Mouse (Mus musculus): ENCODE results near the gene Ghrh.
A peak's percentile ranks its signal among the peaks of the same experiment; 100 is the strongest.

Gene Ghrh

GRCm38 (mm10) chr2:157343337-157343736, 4.0 kb downstream of the Ghrh start:
- no peak for DNase-seq

- DNase-seq, result no peak
These were observed 4.9 kb downstream of the Ghrh start for GRCm38 (mm10) chr2:157342328-157342926.

GRCm38 (mm10) chr2:157341554-157342270, 5.6 kb downstream of the Ghrh start:
- DNase-seq, result peak; percentile 76

- DNase-seq, result peak; percentile 73
These were observed 7.0 kb downstream of the Ghrh start for GRCm38 (mm10) chr2:157340221-157340741.

GRCm38 (mm10) chr2:157339532-157339931, 7.8 kb downstream of the Ghrh start:
- DNase-seq, result no peak

GRCm38 (mm10) chr2:157338663-157339062, 8.6 kb downstream of the Ghrh start:
- DNase-seq, result peak; percentile 85

- DNase-seq, result no peak
These were observed 15.2 kb downstream of the Ghrh start for GRCm38 (mm10) chr2:157332059-157332458.

- DNase-seq, result no peak
These were observed 18.7 kb downstream of the Ghrh start for GRCm38 (mm10) chr2:157328570-157328969.

GRCm38 (mm10) chr2:157328106-157328505, 19.2 kb downstream of the Ghrh start:
- no peak for DNase-seq

GRCm38 (mm10) chr2:157325238-157325637, 22.1 kb downstream of the Ghrh start:
- no peak for DNase-seq

GRCm38 (mm10) chr2:157322029-157322766, 25.1 kb downstream of the Ghrh start:
- DNase-seq, result no peak

GRCm38 (mm10) chr2:157320886-157321285, 26.4 kb downstream of the Ghrh start:
- no peak for DNase-seq

GRCm38 (mm10) chr2:157320135-157320534, 27.2 kb downstream of the Ghrh start:
- DNase-seq, result no peak

GRCm38 (mm10) chr2:157317220-157317619, 30.1 kb downstream of the Ghrh start:
- DNase-seq, result peak; percentile 55

- DNase-seq, result no peak
These were observed 30.9 kb downstream of the Ghrh start for GRCm38 (mm10) chr2:157316358-157316933.

- DNase-seq, result no peak
These were observed 31.8 kb downstream of the Ghrh start for GRCm38 (mm10) chr2:157315486-157315885.

- no peak for DNase-seq
These were observed 33.0 kb downstream of the Ghrh start for GRCm38 (mm10) chr2:157314310-157314709.

- DNase-seq, result no peak
These were observed 33.6 kb downstream of the Ghrh start for GRCm38 (mm10) chr2:157313718-157314117.

- DNase-seq, result no peak
These were observed 36.2 kb downstream of the Ghrh start for GRCm38 (mm10) chr2:157310963-157311637.

- no peak for DNase-seq
These were observed 37.7 kb downstream of the Ghrh start for GRCm38 (mm10) chr2:157309611-157310010.

GRCm38 (mm10) chr2:157308273-157308917, 38.9 kb downstream of the Ghrh start:
- no peak for DNase-seq

GRCm38 (mm10) chr2:157307715-157308265, 39.5 kb downstream of the Ghrh start:
- DNase-seq, result peak; percentile 70

Measured in lung, postnatal 36 days (tissue).